Mouse (Mus musculus) forebrain, embryonic 14.5 days (tissue): ENCODE data around the gene Lmo3. TPM values are rescaled to one million over a fixed set of nuclear protein-coding genes. Genes with fewer than 3 reads are reported as not detected.
A peak's percentile ranks its signal among the peaks of the same experiment; 100 is the strongest.

Experiments used
- ATAC-seq: fragments of 200-750 bp; cut with Nextera tagmentation; 2 replicates; pipeline ENCODE4 v1.8.0; 2017; ENCODE audit warnings: mild to moderate bottlenecking, moderate library complexity
- DNase-seq: peaks from one replicate; pipeline ENCODE4 v3.0.0-alpha.2; 2015; ENCODE audit warnings: low spot score
- H3K27ac ChIP-seq: fragments of 300-500 bp; sonication (generic); 2 replicates; pipeline ENCODE4 v1.5.1; 2014; ENCODE audit warnings: low read depth, mild to moderate bottlenecking, control low read depth, low read length, moderate library complexity
- H3K27me3 ChIP-seq: fragments of 300-500 bp; sonication (generic); replicated peaks from 2 replicates; pipeline ENCODE4 v1.6.1; 2014; ENCODE audit warnings: low read length, control low read depth, mixed read lengths; ENCODE audit not compliant: control insufficient read depth, insufficient read depth
- H3K36me3 ChIP-seq: fragments of 300-500 bp; sonication (generic); 2 replicates; pipeline ENCODE4 v1.6.1; 2014; ENCODE audit warnings: low read length, control low read depth; ENCODE audit not compliant: control insufficient read depth, insufficient read depth
- H3K4me1 ChIP-seq: fragments of 300-500 bp; sonication (generic); 2 replicates; pipeline ENCODE4 v1.6.1; 2014; ENCODE audit warnings: antibody characterized with exemption, low read length, control low read depth; ENCODE audit not compliant: control insufficient read depth, insufficient read depth
- H3K4me2 ChIP-seq: fragments of 300-500 bp; sonication (generic); 2 replicates; pipeline ENCODE4 v1.6.1; 2014; ENCODE audit warnings: mild to moderate bottlenecking, control low read depth, low read length
- H3K4me3 ChIP-seq: fragments of 300-500 bp; sonication (generic); 2 replicates; pipeline ENCODE4 v1.5.1; 2014; ENCODE audit warnings: low read depth, low read length, control low read depth
- H3K9ac ChIP-seq: fragments of 300-500 bp; sonication (generic); 2 replicates; pipeline ENCODE4 v1.6.1; 2014; ENCODE audit warnings: mild to moderate bottlenecking, low read length, control low read depth, moderate library complexity
- H3K9me3 ChIP-seq: fragments of 300-500 bp; sonication (generic); replicated peaks from 2 replicates; pipeline ENCODE4 v1.6.1; 2016; ENCODE audit warnings: low read length, control low read depth, mixed read lengths; ENCODE audit not compliant: control insufficient read depth
- WGBS: fragments of 180-500 bp; shearing (Covaris S2); extraction: QIAGEN DNeasy Blood & Tissue Kit; methylation state at CpG from one replicate; pipeline ENCODE4 v1.1.7; 2014; 5-methylcytosine and 5-hydroxymethylcytosine counted together
- polyA plus RNA-seq: library from polyadenylated mRNA; unstranded; fragments of >200 nt; fragmentation: Nextera tagmentation; extraction: Ambion mirVana; gene quantifications from 2 replicates; pipeline ENCODE4 v1.2.1, GENCODE M21; 2014

The Lmo3 gene
- polyA plus RNA-seq, 1 experiment from 2014 or later: 140 TPM

DNA sequence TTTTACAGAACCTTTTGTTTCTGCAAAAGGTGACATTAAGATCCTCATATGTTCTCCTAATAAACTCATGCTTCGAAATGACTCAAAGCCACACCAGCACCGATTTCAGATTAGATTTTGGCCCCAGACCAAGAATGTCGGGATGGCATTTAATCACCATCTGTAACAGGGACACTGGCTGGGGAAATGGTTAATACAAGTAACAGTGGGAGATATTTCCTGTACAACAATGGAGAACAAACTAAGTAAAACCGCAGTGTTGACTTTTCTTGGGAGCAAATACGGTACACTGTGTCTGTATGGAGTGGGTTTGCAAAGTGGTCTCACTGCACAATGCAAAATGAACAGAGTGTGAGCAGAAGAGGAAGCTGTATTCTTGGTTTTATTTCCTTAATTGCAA lies 217.7 kb downstream of the Lmo3 start:
- WGBS: 66% methylated on average over 5 of the region's 5 CpGs
- DNase-seq (peak; percentile 33), ATAC-seq (no peak)

GRCm38 (mm10) chr6:138350587-138351345 lies 231.0 kb downstream of the Lmo3 start:
- no peak for DNase-seq
- H3K27me3 ChIP-seq: no peaks in the 10 kb centered on the region
- H3K4me1 ChIP-seq: no peaks in the 10 kb centered on the region
- WGBS: 80% methylated on average over 3 of the region's 3 CpGs
- H3K9ac ChIP-seq: no peak overlapping the region
- no peak overlapping the region for H3K4me3 ChIP-seq
- no peak overlapping the region for H3K27ac ChIP-seq
- ATAC-seq: no peak
- H3K9me3 ChIP-seq: no peaks in the 10 kb centered on the region
- no peaks in the 10 kb centered on the region for H3K36me3 ChIP-seq
- no peak overlapping the region for H3K4me2 ChIP-seq

More for the DNA sequence above, 217.7 kb downstream of the Lmo3 start:
- Histone ChIP-seq H3K27me3 (no peaks in the 10 kb centered on the region), H3K4me1 (peaks cover 3% of the 10 kb centered on the region; the same call in 1 of the 2 replicates), H3K9me3 (no peaks in the 10 kb centered on the region), H3K36me3 (peaks cover 14% of the 10 kb centered on the region), H3K4me2 (no peak overlapping the region), H3K4me3 (no peak overlapping the region), H3K27ac (no peak overlapping the region), H3K9ac (no peak overlapping the region)

- no peaks in the 10 kb centered on the region for H3K27me3 ChIP-seq
- H3K27ac ChIP-seq: no peak overlapping the region
- H3K4me3 ChIP-seq: no peak overlapping the region
- ATAC-seq (no peak), DNase-seq (no peak)
- H3K9ac ChIP-seq: no peak overlapping the region
- no peaks in the 10 kb centered on the region for H3K36me3 ChIP-seq
- H3K4me1 ChIP-seq: no peaks in the 10 kb centered on the region
- H3K4me2 ChIP-seq: no peak overlapping the region
- no peaks in the 10 kb centered on the region; the same call in 1 of the 2 replicates for H3K9me3 ChIP-seq
- WGBS: 93% methylated on average over 4 of the region's 4 CpGs
Observed at GRCm38 (mm10) chr6:138346558-138346957, 235.2 kb downstream of the Lmo3 start.

DNA sequence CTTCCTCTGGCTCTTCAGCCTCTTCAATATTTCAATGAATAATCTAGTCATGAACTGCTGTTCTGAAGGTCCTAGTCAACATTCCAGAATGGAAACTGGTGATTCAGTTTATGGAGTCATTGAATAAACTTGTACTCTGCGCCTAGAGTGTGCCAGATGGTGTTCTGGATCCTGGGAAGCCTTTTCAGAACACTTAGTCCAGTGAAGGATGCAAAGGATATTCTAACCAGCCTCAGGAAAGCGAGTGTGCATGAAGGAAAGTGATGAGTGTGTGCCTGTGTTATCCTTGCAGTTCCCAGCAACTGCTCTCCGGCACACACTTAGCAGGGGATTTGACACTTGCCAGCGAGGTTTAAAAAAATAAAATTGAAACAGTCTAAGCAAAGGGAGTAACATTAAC lies 245.9 kb downstream of the Lmo3 start:
- H3K9ac ChIP-seq: no peak overlapping the region
- 0 out of 2 replicates have a peak, but pooled peaks cover 3% of the 10 kb centered on the region for H3K4me1 ChIP-seq
- no peak overlapping the region for H3K4me2 ChIP-seq
- no peaks in the 10 kb centered on the region for H3K27me3 ChIP-seq
- ATAC-seq: no peak
- H3K9me3 ChIP-seq: no peaks in the 10 kb centered on the region
- H3K27ac ChIP-seq: no peak overlapping the region
- no peaks in the 10 kb centered on the region for H3K36me3 ChIP-seq
- no peak for DNase-seq
- no peak overlapping the region for H3K4me3 ChIP-seq
- 84% methylated on average over 4 of the region's 4 CpGs for WGBS

- H3K4me3 ChIP-seq: no peak overlapping the region
- no peaks in the 10 kb centered on the region for H3K9me3 ChIP-seq
- 42% methylated on average over 7 of the region's 7 CpGs for WGBS
- no peaks in the 10 kb centered on the region for H3K36me3 ChIP-seq
- H3K4me1 ChIP-seq: 0 out of 2 replicates have a peak, but pooled peaks cover 3% of the 10 kb centered on the region
- H3K4me2 ChIP-seq: no peak overlapping the region
- H3K27me3 ChIP-seq: no peaks in the 10 kb centered on the region
- DNase-seq: peak; percentile 61
- peak; percentile 77 for ATAC-seq
- H3K9ac ChIP-seq: no peak overlapping the region
- no peak overlapping the region for H3K27ac ChIP-seq
Observed at GRCm38 (mm10) chr6:138333991-138334390, 247.8 kb downstream of the Lmo3 start.

DNA sequence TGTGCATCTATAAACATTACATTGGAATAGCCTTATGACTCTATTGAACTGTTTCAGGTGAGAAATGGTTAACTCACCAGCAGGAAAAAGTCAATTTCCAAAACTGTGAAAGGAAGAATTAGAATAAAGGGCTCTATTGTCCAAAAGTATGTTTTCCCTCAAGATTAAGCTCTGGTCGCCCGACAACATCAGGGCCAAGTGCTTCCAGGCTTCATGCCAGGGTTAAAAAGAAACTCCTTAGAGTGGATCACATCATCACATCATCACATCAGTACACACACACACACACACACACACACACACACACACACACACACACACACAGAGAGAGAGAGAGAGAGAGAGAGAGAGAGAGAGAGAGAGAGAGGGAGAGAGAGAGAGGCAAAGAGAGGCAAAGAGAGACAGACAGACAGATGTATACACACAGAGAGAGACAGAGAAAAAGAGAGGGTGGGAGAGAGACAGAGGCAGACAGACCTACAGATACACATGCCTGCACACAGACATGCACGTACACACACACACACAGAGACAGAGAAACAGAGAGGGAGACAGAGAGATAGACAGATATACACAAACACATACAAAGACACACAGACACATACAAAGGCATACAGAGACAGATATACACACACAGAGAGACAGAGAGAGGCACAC lies 255.9 kb downstream of the Lmo3 start:
- no peak for ATAC-seq
- H3K4me2 ChIP-seq: no peak overlapping the region
- H3K27me3 ChIP-seq: no peaks in the 10 kb centered on the region
- H3K4me1 ChIP-seq: no peaks in the 10 kb centered on the region
- H3K9ac ChIP-seq: no peak overlapping the region
- no peaks in the 10 kb centered on the region for H3K36me3 ChIP-seq
- no peaks in the 10 kb centered on the region for H3K9me3 ChIP-seq
- no peak overlapping the region for H3K27ac ChIP-seq
- 36% methylated on average over 3 of the region's 3 CpGs for WGBS
- H3K4me3 ChIP-seq: no peak overlapping the region
- DNase-seq: no peak

DNA sequence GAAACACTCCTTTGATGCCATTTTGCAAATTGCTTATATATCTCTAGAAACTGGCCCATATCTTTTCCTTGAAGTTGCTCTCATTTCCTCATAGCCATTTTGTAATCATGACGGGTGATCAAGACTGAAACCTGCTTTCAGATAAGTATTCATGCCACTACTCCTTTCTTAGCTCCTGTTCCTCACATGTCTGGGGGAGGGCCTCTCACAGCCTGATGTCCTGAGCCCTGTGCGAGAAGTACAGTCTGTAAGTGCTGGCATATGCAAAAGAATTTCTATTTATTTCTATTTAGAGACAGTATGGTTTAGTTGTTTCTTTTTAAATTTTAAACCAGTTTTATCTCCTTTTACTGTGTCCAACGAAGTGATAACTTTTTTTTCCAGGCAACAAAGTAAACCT lies 256.6 kb downstream of the Lmo3 start:
- ATAC-seq (no peak), DNase-seq (no peak)
- no peaks in the 10 kb centered on the region for H3K27me3 ChIP-seq
- no peaks in the 10 kb centered on the region for H3K36me3 ChIP-seq
- H3K4me3 ChIP-seq: no peak overlapping the region
- H3K4me2 ChIP-seq: no peak overlapping the region
- H3K9me3 ChIP-seq: no peaks in the 10 kb centered on the region
- H3K27ac ChIP-seq: no peak overlapping the region
- WGBS: 73% methylated on average over 3 of the region's 3 CpGs
- H3K9ac ChIP-seq: no peak overlapping the region
- no peaks in the 10 kb centered on the region for H3K4me1 ChIP-seq

- no peak overlapping the region for H3K9ac ChIP-seq
- H3K27me3 ChIP-seq: no peaks in the 10 kb centered on the region
- no peak for DNase-seq
- no peak overlapping the region for H3K4me2 ChIP-seq
- no peaks in the 10 kb centered on the region for H3K9me3 ChIP-seq
- H3K4me3 ChIP-seq: no peak overlapping the region
- no peak for ATAC-seq
- no peaks in the 10 kb centered on the region for H3K36me3 ChIP-seq
- H3K4me1 ChIP-seq: no peaks in the 10 kb centered on the region
- WGBS: 94% methylated on average over 14 of the region's 14 CpGs
- no peak overlapping the region for H3K27ac ChIP-seq
Observed at GRCm38 (mm10) chr6:138323325-138323724, 258.4 kb downstream of the Lmo3 start.

DNA sequence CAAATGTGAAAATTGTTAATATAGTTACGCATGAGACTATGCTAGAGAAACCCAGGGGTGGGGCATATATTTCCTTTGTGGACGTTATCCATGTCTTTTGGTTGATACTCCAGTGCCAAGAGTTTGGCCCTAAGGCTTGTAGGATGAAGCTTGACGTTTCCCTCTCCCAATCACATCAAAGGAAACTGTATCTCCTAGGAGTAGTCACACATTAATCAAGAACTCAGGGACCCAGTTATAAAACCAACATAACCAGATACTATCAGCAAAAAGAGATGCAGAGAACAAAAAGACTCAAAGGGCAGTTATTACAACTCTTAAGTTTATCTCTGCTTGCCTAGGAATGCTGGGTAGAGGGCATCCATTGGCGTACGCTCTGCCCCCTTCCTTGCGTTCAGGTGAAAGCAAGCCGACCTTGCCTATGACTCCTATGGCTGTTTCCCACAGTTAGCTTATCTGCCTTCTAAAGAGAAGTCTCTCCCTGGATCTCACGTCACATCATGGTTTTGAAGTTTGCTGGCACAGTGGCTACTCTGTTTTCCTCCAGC lies 261.5 kb downstream of the Lmo3 start:
- no peaks in the 10 kb centered on the region for H3K4me1 ChIP-seq
- no peak overlapping the region for H3K27ac ChIP-seq
- ATAC-seq: no peak
- no peak overlapping the region for H3K9ac ChIP-seq
- no peaks in the 10 kb centered on the region for H3K9me3 ChIP-seq
- H3K4me3 ChIP-seq: no peak overlapping the region
- H3K27me3 ChIP-seq: no peaks in the 10 kb centered on the region
- WGBS: 92% methylated on average over 8 of the region's 8 CpGs
- H3K36me3 ChIP-seq: no peaks in the 10 kb centered on the region
- DNase-seq: no peak
- H3K4me2 ChIP-seq: no peak overlapping the region
